Mouse (Mus musculus) forebrain, embryonic 16.5 days (tissue): ENCODE results near the gene Uncx. TPM values are rescaled to one million over a fixed set of nuclear protein-coding genes. Genes with fewer than 3 reads are reported as not detected.

Experiments used
- ATAC-seq: fragments of 200-750 bp; cut with Nextera tagmentation; 2 replicates; pipeline ENCODE4 v1.8.0; 2017; ENCODE audit warnings: mild to moderate bottlenecking, moderate library complexity
- H3K27ac ChIP-seq: fragments of 300-500 bp; sonication (generic); 2 replicates; pipeline ENCODE4 v1.5.1; 2014; ENCODE audit warnings: low read length, control low read depth
- H3K27me3 ChIP-seq: fragments of 300-500 bp; sonication (generic); replicated peaks from 2 replicates; pipeline ENCODE4 v1.6.1; 2014; ENCODE audit warnings: low read length; ENCODE audit not compliant: control insufficient read depth, insufficient read depth
- H3K36me3 ChIP-seq: fragments of 300-500 bp; sonication (generic); 2 replicates; pipeline ENCODE4 v1.6.1; 2014; ENCODE audit not compliant: control insufficient read depth, insufficient read depth
- H3K4me1 ChIP-seq: fragments of 300-500 bp; sonication (generic); replicated peaks from 2 replicates; pipeline ENCODE4 v1.6.1; 2014; ENCODE audit warnings: low read length; ENCODE audit not compliant: control insufficient read depth, insufficient read depth
- H3K4me2 ChIP-seq: fragments of 300-500 bp; sonication (generic); 2 replicates; pipeline ENCODE4 v1.6.1; 2014; ENCODE audit warnings: mild to moderate bottlenecking, low read length, control low read depth
- H3K4me3 ChIP-seq: fragments of 300-500 bp; sonication (generic); replicated peaks from 2 replicates; pipeline ENCODE4 v1.5.1; 2014; ENCODE audit warnings: mild to moderate bottlenecking, low read length, control low read depth
- H3K9ac ChIP-seq: fragments of 300-500 bp; sonication (generic); replicated peaks from 2 replicates; pipeline ENCODE4 v1.6.1; 2014; ENCODE audit warnings: low read depth, low read length, control low read depth
- H3K9me3 ChIP-seq: fragments of 300-500 bp; sonication (generic); 2 replicates; pipeline ENCODE4 v1.6.1; 2016; ENCODE audit warnings: low read length; ENCODE audit not compliant: control insufficient read depth
- WGBS: fragments of 180-500 bp; shearing (Covaris S2); extraction: QIAGEN DNeasy Blood & Tissue Kit; methylation state at CpG from one replicate; pipeline ENCODE4 v1.1.7; 2014; 5-methylcytosine and 5-hydroxymethylcytosine counted together
- polyA plus RNA-seq: library from polyadenylated mRNA; unstranded; fragments of >200 nt; fragmentation: Nextera tagmentation; extraction: Ambion mirVana; gene quantifications from 2 replicates; pipeline ENCODE4 v1.2.1, GENCODE M21; 2015

Uncx gene
- polyA plus RNA-seq, 1 experiment from 2014 or later = 6.4 TPM

- H3K27me3 ChIP-seq = peaks cover 65% of the 10 kb centered on the region
- no peak overlapping the region for H3K4me2 ChIP-seq
- H3K9ac ChIP-seq = no peak overlapping the region
- no peaks in the 10 kb centered on the region for H3K9me3 ChIP-seq
- H3K4me1 ChIP-seq = peaks cover 12% of the 10 kb centered on the region; the same call in 1 of the 2 replicates
- under 1% methylated on average over 26 of the region's 26 CpGs for WGBS
- no peak overlapping the region for H3K27ac ChIP-seq
- no peak overlapping the region for H3K4me3 ChIP-seq
- no peak for ATAC-seq
- no peaks in the 10 kb centered on the region for H3K36me3 ChIP-seq
Measured at GRCm38 (mm10) chr5:139546336-139546770, 3.1 kb downstream of the Uncx start.

GRCm38 (mm10) chr5:139546771-139547420, 3.6 kb downstream of the Uncx start:
- WGBS = under 1% methylated on average over 66 of the region's 68 CpGs
- Histone ChIP-seq H3K27ac (no peak overlapping the region), H3K9me3 (no peaks in the 10 kb centered on the region), H3K4me3 (no peak overlapping the region; the same call in 1 of the 2 replicates), H3K4me2 (no peak overlapping the region), H3K9ac (no peak overlapping the region), H3K4me1 (peaks cover 8% of the 10 kb centered on the region; the same call in 1 of the 2 replicates), H3K27me3 (peaks cover 61% of the 10 kb centered on the region), H3K36me3 (no peaks in the 10 kb centered on the region)
- no peak for ATAC-seq

- Histone ChIP-seq H3K27ac (no peak overlapping the region), H3K9me3 (no peaks in the 10 kb centered on the region), H3K9ac (no peak overlapping the region), H3K36me3 (no peaks in the 10 kb centered on the region), H3K27me3 (peaks cover 61% of the 10 kb centered on the region), H3K4me3 (no peak overlapping the region; the same call in 1 of the 2 replicates), H3K4me2 (no peak overlapping the region), H3K4me1 (peaks cover 8% of the 10 kb centered on the region; the same call in 1 of the 2 replicates)
- no peak for ATAC-seq
- WGBS = 0% methylated on average over 39 of the region's 49 CpGs
Measured at GRCm38 (mm10) chr5:139547421-139547931, 4.2 kb downstream of the Uncx start.

- Histone ChIP-seq H3K4me3 (no peak overlapping the region), H3K27ac (no peak overlapping the region), H3K9ac (no peak overlapping the region), H3K27me3 (peaks cover 68% of the 10 kb centered on the region), H3K9me3 (no peaks in the 10 kb centered on the region), H3K36me3 (no peaks in the 10 kb centered on the region), H3K4me2 (no peak overlapping the region), H3K4me1 (peaks cover 12% of the 10 kb centered on the region)
- WGBS = 2% methylated on average over 29 of the region's 29 CpGs
- ATAC-seq = no peak
Measured at GRCm38 (mm10) chr5:139553446-139554273, 10.4 kb downstream of the Uncx start.

- Histone ChIP-seq H3K9ac (no peak overlapping the region), H3K36me3 (no peaks in the 10 kb centered on the region), H3K9me3 (no peaks in the 10 kb centered on the region), H3K27me3 (peaks cover 74% of the 10 kb centered on the region), H3K4me1 (peaks cover 23% of the 10 kb centered on the region), H3K4me2 (no peak overlapping the region), H3K4me3 (no peak overlapping the region), H3K27ac (no peak overlapping the region)
- no peak for ATAC-seq
- 3% methylated on average over 28 of the region's 28 CpGs for WGBS
Measured at GRCm38 (mm10) chr5:139554478-139555335, 11.4 kb downstream of the Uncx start.

- H3K4me1 ChIP-seq = peaks cover 24% of the 10 kb centered on the region
Measured at GRCm38 (mm10) chr5:139555476-139556115, 12.3 kb downstream of the Uncx start.

GRCm38 (mm10) chr5:139556116-139556678, 12.9 kb downstream of the Uncx start:
- Histone ChIP-seq H3K27me3 (peaks cover 76% of the 10 kb centered on the region), H3K36me3 (no peaks in the 10 kb centered on the region), H3K4me3 (no peak overlapping the region), H3K4me1 (peaks cover 24% of the 10 kb centered on the region), H3K4me2 (no peak overlapping the region), H3K9me3 (no peaks in the 10 kb centered on the region), H3K9ac (no peak overlapping the region), H3K27ac (no peak overlapping the region)
- ATAC-seq = no peak
- 3% methylated on average over 6 of the region's 6 CpGs for WGBS

More at GRCm38 (mm10) chr5:139555476-139556115, 12.3 kb downstream of the Uncx start:
- H3K4me3 ChIP-seq = no peak overlapping the region
- H3K27ac ChIP-seq = no peak overlapping the region
- H3K4me2 ChIP-seq = no peak overlapping the region
- no peak overlapping the region for H3K9ac ChIP-seq
- 4% methylated on average over 7 of the region's 7 CpGs for WGBS
- ATAC-seq = no peak
- no peaks in the 10 kb centered on the region for H3K36me3 ChIP-seq
- peaks cover 78% of the 10 kb centered on the region for H3K27me3 ChIP-seq
- H3K9me3 ChIP-seq = no peaks in the 10 kb centered on the region

- 4% methylated on average over 10 of the region's 10 CpGs for WGBS
- Histone ChIP-seq H3K36me3 (no peaks in the 10 kb centered on the region), H3K27ac (no peak overlapping the region), H3K4me1 (peaks cover 24% of the 10 kb centered on the region), H3K4me2 (no peak overlapping the region), H3K9me3 (no peaks in the 10 kb centered on the region), H3K27me3 (peaks cover 78% of the 10 kb centered on the region), H3K4me3 (no peak overlapping the region), H3K9ac (no peak overlapping the region)
- ATAC-seq = no peak
Measured at GRCm38 (mm10) chr5:139557079-139557478, 13.8 kb downstream of the Uncx start.
